Mouse (Mus musculus): ENCODE data around the gene Mex3a. TPM values are rescaled to one million over a fixed set of nuclear protein-coding genes. Genes with fewer than 3 reads are reported as not detected.

The Mex3a gene
- 9.6 and 11.2 TPM in 2 replicates for polyA plus RNA-seq (2015; fragmentation: Nextera tagmentation; extraction: Ambion mirVana)

- WGBS = under 1% methylated on average over 20 of the region's 31 CpGs
- Histone ChIP-seq H3K9ac (peak within 1 kb of the TSS; percentile 93), H3K36me3 (peaks cover 13% of the 10 kb centered on the region), H3K9me3 (no peaks in the 10 kb centered on the region), H3K4me1 (replicated peaks) (peaks cover 69% of the 10 kb centered on the region), H3K4me2 (replicated peaks) (peak within 1 kb of the TSS; percentile 82), H3K27me3 (replicated peaks) (no peaks in the 10 kb centered on the region), H3K27ac (peak within 1 kb of the TSS; percentile 87), H3K4me3 (replicated peaks) (peak within 1 kb of the TSS; percentile 56)
- peak; percentile 2; the same call in 1 of the 2 replicates for ATAC-seq
Measured at GRCm38 (mm10) chr3:88532299-88532674, at the start of gene Mex3a. Gene Mex3a, plus strand, starts transcription at chr3:88532395.

GRCm38 (mm10) chr3:88483141-88483540 lies 49.1 kb upstream of the Mex3a start:
- ATAC-seq = no peak
- H3K4me2 ChIP-seq (replicated peaks) = no peak overlapping the region
- H3K27ac ChIP-seq = no peak overlapping the region
- peaks cover 12% of the 10 kb centered on the region; the same call in 1 of the 2 replicates for H3K4me1 ChIP-seq (replicated peaks)
- peaks cover 10% of the 10 kb centered on the region; the same call in 1 of the 2 replicates for H3K27me3 ChIP-seq (replicated peaks)
- H3K36me3 ChIP-seq = peaks cover 24% of the 10 kb centered on the region
- H3K9me3 ChIP-seq = no peaks in the 10 kb centered on the region
- H3K9ac ChIP-seq = no peak overlapping the region
- WGBS = 76% methylated on average over 8 of the region's 8 CpGs
- H3K4me3 ChIP-seq (replicated peaks) = no peak overlapping the region

GRCm38 (mm10) chr3:88483621-88484020 lies 48.6 kb upstream of the Mex3a start:
- peak; percentile 44; the same call in 1 of the 2 replicates for ATAC-seq
- H3K27ac ChIP-seq = no peak overlapping the region
- H3K9me3 ChIP-seq = no peaks in the 10 kb centered on the region
- no peak overlapping the region for H3K9ac ChIP-seq
- H3K4me1 ChIP-seq (replicated peaks) = peaks cover 17% of the 10 kb centered on the region
- H3K4me2 ChIP-seq (replicated peaks) = no peak overlapping the region
- peaks cover 24% of the 10 kb centered on the region for H3K36me3 ChIP-seq
- 5% methylated on average over 5 of the region's 5 CpGs for WGBS
- no peak overlapping the region for H3K4me3 ChIP-seq (replicated peaks)
- H3K27me3 ChIP-seq (replicated peaks) = peaks cover 10% of the 10 kb centered on the region; the same call in 1 of the 2 replicates

GRCm38 (mm10) chr3:88484597-88485316 lies 47.4 kb upstream of the Mex3a start:
- 0 out of 2 replicates have a peak overlapping the region, but pooled peaks have one; percentile 12 for H3K4me3 ChIP-seq (replicated peaks)
- no peak overlapping the region for H3K9ac ChIP-seq
- H3K27ac ChIP-seq = no peak overlapping the region
- peaks cover 26% of the 10 kb centered on the region for H3K4me1 ChIP-seq (replicated peaks)
- H3K9me3 ChIP-seq = no peaks in the 10 kb centered on the region
- no peak for ATAC-seq
- peaks cover 10% of the 10 kb centered on the region; the same call in 1 of the 2 replicates for H3K27me3 ChIP-seq (replicated peaks)
- peak overlapping the region; percentile 39 for H3K4me2 ChIP-seq (replicated peaks)
- peaks cover 24% of the 10 kb centered on the region for H3K36me3 ChIP-seq
- WGBS = 34% methylated on average over 39 of the region's 39 CpGs

GRCm38 (mm10) chr3:88486043-88486442 lies 46.2 kb upstream of the Mex3a start:
- no peak for ATAC-seq
- H3K9ac ChIP-seq = no peak overlapping the region
- peaks cover 10% of the 10 kb centered on the region; the same call in 1 of the 2 replicates for H3K27me3 ChIP-seq (replicated peaks)
- H3K27ac ChIP-seq = no peak overlapping the region
- WGBS = 75% methylated on average over 5 of the region's 5 CpGs
- peaks cover 35% of the 10 kb centered on the region for H3K4me1 ChIP-seq (replicated peaks)
- H3K9me3 ChIP-seq = no peaks in the 10 kb centered on the region
- no peak overlapping the region for H3K4me3 ChIP-seq (replicated peaks)
- H3K4me2 ChIP-seq (replicated peaks) = no peak overlapping the region
- H3K36me3 ChIP-seq = peaks cover 24% of the 10 kb centered on the region

GRCm38 (mm10) chr3:88486887-88487286 lies 45.3 kb upstream of the Mex3a start:
- H3K9ac ChIP-seq = no peak overlapping the region
- H3K27ac ChIP-seq = no peak overlapping the region
- no peak overlapping the region for H3K4me3 ChIP-seq (replicated peaks)
- H3K9me3 ChIP-seq = no peaks in the 10 kb centered on the region
- peaks cover 39% of the 10 kb centered on the region for H3K4me1 ChIP-seq (replicated peaks)
- H3K4me2 ChIP-seq (replicated peaks) = no peak overlapping the region
- H3K36me3 ChIP-seq = peaks cover 24% of the 10 kb centered on the region
- peaks cover 10% of the 10 kb centered on the region; the same call in 1 of the 2 replicates for H3K27me3 ChIP-seq (replicated peaks)
- no peak for ATAC-seq
- 82% methylated on average over 4 of the region's 4 CpGs for WGBS

GRCm38 (mm10) chr3:88487396-88487795 lies 44.8 kb upstream of the Mex3a start:
- H3K36me3 ChIP-seq = peaks cover 24% of the 10 kb centered on the region
- H3K27ac ChIP-seq = no peak overlapping the region
- 79% methylated on average over 1 of the region's 1 CpGs for WGBS
- no peak for ATAC-seq
- H3K27me3 ChIP-seq (replicated peaks) = peaks cover 10% of the 10 kb centered on the region; the same call in 1 of the 2 replicates
- H3K4me2 ChIP-seq (replicated peaks) = no peak overlapping the region
- no peaks in the 10 kb centered on the region for H3K9me3 ChIP-seq
- peaks cover 41% of the 10 kb centered on the region for H3K4me1 ChIP-seq (replicated peaks)
- no peak overlapping the region for H3K9ac ChIP-seq
- H3K4me3 ChIP-seq (replicated peaks) = no peak overlapping the region

GRCm38 (mm10) chr3:88493706-88494582 lies 38.3 kb upstream of the Mex3a start:
- ATAC-seq = no peak
- H3K4me2 ChIP-seq (replicated peaks) = peak overlapping the region; percentile 88; the same call in 1 of the 2 replicates
- no peaks in the 10 kb centered on the region for H3K36me3 ChIP-seq
- no peaks in the 10 kb centered on the region for H3K9me3 ChIP-seq
- no peak overlapping the region for H3K9ac ChIP-seq
- H3K27me3 ChIP-seq (replicated peaks) = no peaks in the 10 kb centered on the region
- 70% methylated on average over 11 of the region's 11 CpGs for WGBS
- peaks cover 58% of the 10 kb centered on the region for H3K4me1 ChIP-seq (replicated peaks)
- no peak overlapping the region for H3K4me3 ChIP-seq (replicated peaks)
- H3K27ac ChIP-seq = peak overlapping the region; percentile 61

- no peaks in the 10 kb centered on the region for H3K27me3 ChIP-seq (replicated peaks)
- peak overlapping the region; percentile 61 for H3K27ac ChIP-seq
- no peak overlapping the region for H3K9ac ChIP-seq
- H3K4me2 ChIP-seq (replicated peaks) = no peak overlapping the region
- no peaks in the 10 kb centered on the region for H3K9me3 ChIP-seq
- no peak for ATAC-seq
- H3K4me1 ChIP-seq (replicated peaks) = peaks cover 50% of the 10 kb centered on the region
- H3K36me3 ChIP-seq = no peaks in the 10 kb centered on the region
- 47% methylated on average over 9 of the region's 9 CpGs for WGBS
- no peak overlapping the region for H3K4me3 ChIP-seq (replicated peaks)
Measured at GRCm38 (mm10) chr3:88494836-88495628, 37.2 kb upstream of the Mex3a start.

GRCm38 (mm10) chr3:88495741-88496415 lies 36.3 kb upstream of the Mex3a start:
- Histone ChIP-seq H3K4me3 (replicated peaks) (no peak overlapping the region), H3K36me3 (no peaks in the 10 kb centered on the region), H3K4me2 (replicated peaks) (0 out of 2 replicates have a peak overlapping the region, but pooled peaks have one; percentile 22), H3K27ac (peak overlapping the region; percentile 61; the same call in 1 of the 2 replicates), H3K27me3 (replicated peaks) (no peaks in the 10 kb centered on the region), H3K4me1 (replicated peaks) (peaks cover 52% of the 10 kb centered on the region), H3K9ac (no peak overlapping the region), H3K9me3 (no peaks in the 10 kb centered on the region)
- ATAC-seq = no peak
- WGBS = 73% methylated on average over 10 of the region's 10 CpGs

- no peak overlapping the region for H3K4me3 ChIP-seq (replicated peaks)
- 81% methylated on average over 4 of the region's 4 CpGs for WGBS
- no peak overlapping the region for H3K27ac ChIP-seq
- H3K4me1 ChIP-seq (replicated peaks) = peaks cover 52% of the 10 kb centered on the region
- H3K9me3 ChIP-seq = no peaks in the 10 kb centered on the region
- H3K4me2 ChIP-seq (replicated peaks) = no peak overlapping the region
- H3K36me3 ChIP-seq = no peaks in the 10 kb centered on the region
- ATAC-seq = no peak
- no peaks in the 10 kb centered on the region for H3K27me3 ChIP-seq (replicated peaks)
- no peak overlapping the region for H3K9ac ChIP-seq
Measured at GRCm38 (mm10) chr3:88499580-88499979, 32.6 kb upstream of the Mex3a start.
